Mouse (Mus musculus) retina, adult 2 months (tissue): Measurements from ENCODE around the gene Gm498.

ENCODE experiments used
- DNase-seq: peaks from one replicate; pipeline ENCODE4 v3.0.0-alpha.2; 2012; ENCODE audit warnings: low read depth, low spot score

Gene Gm498

DNA sequence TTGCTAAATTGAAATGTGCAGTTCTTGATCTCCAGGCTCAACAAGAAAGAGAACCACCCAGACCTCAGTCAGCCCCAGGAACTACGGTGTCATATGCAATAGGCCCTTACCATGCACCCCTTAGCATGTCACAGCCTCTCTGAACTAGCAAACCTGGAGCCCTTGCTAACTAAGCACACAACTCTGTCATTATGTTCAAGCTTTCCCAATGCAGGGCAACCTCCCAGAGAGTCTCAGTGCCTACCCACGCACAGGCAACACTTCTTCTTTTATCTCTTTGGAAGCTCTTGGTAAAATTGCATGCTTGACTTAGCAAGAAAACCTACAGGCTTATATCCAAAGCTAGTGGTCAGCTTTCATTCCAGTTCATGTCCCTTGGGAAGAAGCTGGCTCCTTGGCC lies 24.5 kb downstream of the Gm498 start:
- DNase-seq, result no peak

DNA sequence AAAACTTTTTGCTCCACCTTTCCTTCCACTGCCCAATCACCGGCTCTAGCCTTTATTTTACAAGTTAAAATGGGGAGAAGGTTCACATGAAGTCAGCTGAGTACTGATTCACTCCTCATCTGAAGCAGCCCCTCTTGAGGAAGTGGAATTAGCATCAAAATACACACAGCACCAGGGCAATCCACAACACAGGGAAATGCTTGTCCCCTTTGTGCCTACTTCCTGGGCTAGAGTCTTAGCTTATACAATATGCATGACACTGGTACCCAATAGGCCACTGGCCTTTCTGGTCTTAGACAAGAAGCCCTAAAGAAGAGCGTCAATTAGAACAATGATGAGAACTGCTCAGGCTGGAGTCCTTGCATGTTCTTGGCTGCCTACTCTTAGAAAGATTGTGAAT lies 25.7 kb downstream of the Gm498 start:
- no peak for DNase-seq

DNA sequence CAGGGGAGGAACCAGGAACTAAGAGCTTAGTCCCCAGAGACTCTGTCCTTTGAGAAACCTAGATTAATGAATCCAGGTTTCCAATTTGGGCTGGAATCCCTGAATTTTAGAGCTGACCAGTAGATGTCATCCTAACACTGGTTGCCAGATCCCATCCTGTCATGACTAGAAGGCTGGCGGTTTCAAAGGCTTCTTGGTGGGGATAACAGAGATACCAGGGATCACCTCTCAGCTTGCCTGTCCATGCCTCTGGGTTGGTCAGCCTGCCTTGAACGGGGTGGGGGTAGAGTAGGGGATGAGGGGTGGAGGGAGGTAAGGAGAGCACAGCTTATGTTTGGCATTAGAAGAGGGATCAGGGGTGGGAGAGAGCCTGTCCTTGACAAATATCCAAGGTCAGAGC lies 34.0 kb downstream of the Gm498 start:
- peak; percentile 13 for DNase-seq

DNA sequence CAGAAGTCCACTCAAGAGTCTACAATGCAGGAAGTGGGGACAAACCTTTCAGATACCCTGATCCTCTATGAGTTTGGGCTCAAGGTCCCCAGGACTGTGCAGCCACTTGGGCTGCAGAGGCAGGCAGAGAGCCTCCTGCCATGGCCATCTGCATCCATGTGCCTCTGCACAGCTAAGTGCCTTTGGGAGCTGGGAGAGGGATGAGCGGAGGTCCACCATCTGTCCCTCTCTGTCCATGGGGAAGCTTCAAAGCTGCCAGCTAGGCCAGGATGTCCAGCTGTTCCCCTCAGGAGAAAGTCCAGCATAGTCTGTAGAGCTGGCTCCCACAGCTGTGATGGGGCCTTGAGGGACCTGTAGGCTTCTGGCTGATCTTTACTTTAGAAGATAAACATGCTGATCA lies 38.5 kb downstream of the Gm498 start:
- peak; percentile 15 for DNase-seq

DNA sequence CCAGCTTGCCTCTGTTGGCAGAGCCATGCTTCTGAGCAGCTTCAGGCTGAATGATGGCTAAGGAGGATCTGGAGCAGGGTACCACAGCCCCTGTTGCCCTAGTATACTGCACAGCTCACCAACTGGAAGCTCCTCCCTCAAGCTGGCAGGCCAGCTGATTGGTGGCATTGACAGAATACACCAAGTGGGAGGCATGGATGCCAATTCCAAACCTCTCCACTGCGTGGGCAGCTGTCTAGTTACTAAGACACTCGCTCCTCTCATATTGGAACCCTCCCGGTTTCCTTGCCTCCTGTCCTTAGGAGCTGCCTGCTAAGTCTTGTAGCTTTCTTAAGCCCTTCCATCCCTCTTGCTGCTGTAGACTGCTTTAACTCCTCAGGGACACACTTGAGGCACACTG lies 39.0 kb downstream of the Gm498 start:
- DNase-seq, result no peak

DNA sequence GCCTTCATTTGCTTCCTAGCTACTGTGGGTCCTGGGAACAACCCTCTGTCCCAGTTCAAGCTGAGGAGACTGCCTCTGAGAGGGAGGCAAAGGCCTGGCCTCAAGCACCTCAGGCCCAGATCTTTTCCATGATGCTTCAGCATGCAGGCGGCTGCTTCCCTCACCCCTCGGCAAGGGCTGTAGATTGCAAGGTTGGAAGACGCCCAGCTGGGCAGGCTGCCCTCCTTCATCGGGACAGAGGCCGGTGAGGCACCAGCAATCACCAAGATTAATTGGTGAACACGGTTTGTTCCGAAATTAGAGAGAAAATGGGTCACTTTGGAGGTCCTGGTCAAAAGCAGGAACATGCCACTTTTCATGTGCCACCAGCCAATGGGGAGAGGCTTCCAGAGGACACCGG lies 47.0 kb downstream of the Gm498 start:
- no peak for DNase-seq

DNA sequence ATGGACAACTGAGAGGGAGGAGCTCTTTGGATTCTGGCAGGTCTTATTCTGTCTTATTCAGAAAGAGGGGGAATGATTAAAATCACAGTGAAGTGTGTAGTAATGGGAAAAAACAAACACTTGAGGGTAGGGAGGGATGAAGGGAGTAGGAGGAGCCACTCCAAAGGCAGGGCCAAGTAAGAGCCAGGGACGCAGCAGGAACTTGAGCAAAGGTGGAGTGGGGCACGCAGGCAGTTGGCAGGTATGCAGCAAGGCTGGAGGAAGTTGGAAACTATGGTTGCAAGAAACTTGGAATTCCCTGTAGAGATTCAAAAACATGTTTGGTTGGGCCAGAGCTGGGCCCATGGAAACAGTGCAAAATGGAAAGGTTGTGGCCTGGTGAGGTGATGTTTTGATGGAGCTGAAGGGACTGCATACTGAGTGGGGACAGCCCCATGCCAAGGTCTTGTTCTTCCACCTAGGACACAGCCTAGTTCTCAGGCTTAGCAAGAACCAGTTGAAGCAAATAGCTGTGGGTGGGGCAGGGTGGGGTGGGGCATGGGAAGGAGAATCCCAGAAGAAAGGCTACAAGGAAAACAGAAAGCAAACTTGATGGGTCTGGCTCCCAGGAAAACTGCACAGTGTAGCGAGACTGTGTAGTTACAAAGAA lies 52.5 kb downstream of the Gm498 start:
- no peak for DNase-seq

DNA sequence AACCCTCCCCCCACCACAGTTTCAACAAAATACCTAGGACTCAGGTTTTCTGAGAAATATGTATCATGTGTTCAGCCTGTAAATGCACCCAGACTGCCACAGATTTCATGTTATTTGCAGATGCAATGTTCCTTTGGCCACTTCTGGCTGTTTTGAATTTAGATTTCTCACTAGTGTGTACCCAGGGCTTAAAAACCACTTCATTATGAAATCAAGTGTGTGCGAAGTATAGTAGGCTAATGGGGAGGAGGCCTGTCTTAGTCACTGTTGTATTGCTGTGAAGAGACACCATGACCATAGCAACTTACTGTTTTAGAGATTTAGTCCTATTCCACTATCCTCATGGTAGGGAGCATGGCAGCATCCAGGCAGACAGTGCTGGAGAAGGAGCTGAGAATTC lies 63.3 kb downstream of the Gm498 start:
- DNase-seq, result no peak

DNA sequence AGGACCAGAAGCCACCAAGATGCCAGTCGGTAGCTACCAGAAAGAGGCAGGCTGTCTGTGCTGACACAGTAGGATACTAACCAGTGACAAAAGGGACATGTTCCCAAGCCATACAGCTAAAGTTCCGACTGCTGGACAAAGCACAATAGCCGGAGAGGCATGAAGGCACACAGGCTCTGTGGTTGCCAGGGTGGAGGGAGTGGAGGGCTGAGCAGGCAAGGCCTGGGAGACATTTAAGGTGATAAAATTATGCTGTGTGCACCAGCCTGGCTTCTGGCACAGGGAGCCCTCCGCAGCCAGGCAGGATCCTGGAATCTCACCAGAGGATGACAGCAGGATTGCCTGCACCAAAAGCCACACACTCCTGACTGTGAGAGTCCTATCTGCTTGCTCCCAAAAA lies 72.0 kb downstream of the Gm498 start:
- no peak for DNase-seq

DNA sequence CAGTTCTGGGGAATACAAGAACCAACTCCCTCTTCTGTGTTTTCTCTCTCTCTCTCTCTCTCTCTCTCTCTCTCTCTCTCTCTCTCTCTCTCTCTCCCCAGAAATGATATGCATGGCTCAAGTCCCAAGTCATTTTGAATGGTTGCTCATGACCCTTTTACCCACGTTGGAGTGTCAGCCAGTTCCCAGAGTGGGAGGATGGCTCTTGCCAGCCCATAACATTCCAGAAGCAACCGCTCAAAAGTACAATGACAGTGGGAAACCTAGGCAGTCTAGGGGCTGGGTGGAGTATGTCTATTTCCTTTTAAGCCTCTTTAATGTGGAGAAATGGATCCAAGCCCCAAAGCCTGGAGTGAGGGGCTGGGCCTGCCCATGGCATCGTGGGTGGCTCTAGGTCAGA lies 72.8 kb downstream of the Gm498 start:
- no peak for DNase-seq

DNA sequence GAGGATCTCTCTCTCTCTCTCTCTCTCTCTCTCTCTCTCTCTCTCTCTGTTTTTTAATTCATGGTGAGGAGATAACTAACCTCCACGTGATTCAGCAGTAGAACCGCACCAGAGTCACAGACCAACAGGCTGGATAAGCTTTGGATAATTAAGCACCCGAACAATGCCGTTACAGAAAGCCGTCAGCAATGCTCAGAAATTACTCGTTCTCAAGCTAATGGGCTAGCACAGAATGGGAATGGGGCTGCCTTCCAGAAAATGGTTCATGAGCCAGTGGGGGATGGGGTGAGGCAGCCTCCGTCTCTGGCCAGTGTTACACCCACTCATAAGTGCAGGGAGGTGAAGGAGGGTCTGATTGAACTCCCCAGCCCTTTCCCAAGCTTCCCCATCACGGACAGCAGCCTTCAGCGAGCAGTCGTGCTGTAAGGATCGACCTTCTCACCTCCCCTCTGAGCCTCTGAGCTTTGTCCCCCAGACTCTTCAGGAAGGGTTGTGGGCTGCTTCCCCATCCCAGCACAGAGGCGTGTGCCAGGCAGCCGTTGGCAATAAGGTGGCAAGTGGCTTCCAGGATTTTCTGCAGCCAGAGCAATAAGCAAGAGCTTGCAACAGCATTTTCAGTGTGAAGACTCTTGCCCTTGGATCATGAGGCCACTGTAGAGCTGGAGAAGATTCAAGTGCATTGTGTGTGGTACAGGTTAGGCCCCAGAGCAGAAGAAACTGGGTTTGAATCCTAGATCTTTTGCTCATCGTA lies 76.5 kb downstream of the Gm498 start:
- DNase-seq, result no peak

DNA sequence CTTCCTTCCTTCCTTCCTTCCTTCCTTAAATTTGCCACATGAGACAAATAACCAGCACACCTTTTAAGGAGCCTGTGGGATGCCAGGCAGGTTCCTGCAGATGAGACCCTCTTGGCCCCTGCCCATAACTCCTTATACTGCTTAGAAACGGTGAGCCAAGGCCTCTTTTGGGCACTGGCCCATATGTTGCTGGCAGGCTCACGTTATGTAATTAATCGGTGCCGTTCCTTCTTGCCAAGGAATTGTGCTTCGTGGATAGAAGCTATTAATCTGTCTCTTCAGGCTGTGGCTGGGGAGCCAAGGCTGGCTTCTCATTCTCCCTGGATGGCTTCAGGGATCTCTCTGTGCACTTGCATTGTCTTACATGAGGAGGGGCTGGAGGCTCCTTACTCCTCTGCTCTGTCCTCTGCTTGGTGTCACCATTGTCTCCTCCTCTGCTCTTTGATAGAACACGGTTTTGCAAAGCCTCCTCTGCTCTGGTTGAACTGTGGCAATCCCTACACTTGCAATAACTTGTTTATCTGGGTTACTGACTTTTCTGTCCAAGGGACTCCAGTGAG lies 77.9 kb downstream of the Gm498 start:
- DNase-seq, result no peak
